Mouse (Mus musculus) limb, embryonic 14.5 days (tissue): Measurements from ENCODE around the gene Dcaf7. TPM values are rescaled to one million over a fixed set of nuclear protein-coding genes. Genes with fewer than 3 reads are reported as not detected.
"Not testable (repeated sequence)": the region's sequence is repeated elsewhere in the genome, so short reads cannot be mapped to it uniquely, and the experiment has no call there.

Source experiments
- ATAC-seq: fragments of 200-750 bp; cut with Nextera tagmentation; 2 replicates; pipeline ENCODE4 v1.8.0; 2017; ENCODE audit warnings: low read depth, moderate number of reproducible peaks, moderate TSS enrichment; ENCODE audit not compliant: low FRiP score
- DNase-seq: peaks from one replicate; pipeline ENCODE4 v3.0.0-alpha.2; 2015; ENCODE audit warnings: low spot score
- H3K27ac ChIP-seq: fragments of 300-500 bp; sonication (generic); replicated peaks from 2 replicates; pipeline ENCODE4 v1.5.1; 2014; ENCODE audit warnings: low read depth, mild to moderate bottlenecking, low read length, moderate library complexity, mixed read lengths
- H3K27me3 ChIP-seq: fragments of 300-500 bp; sonication (generic); 2 replicates; pipeline ENCODE4 v1.6.1; 2014; ENCODE audit warnings: low read length, mixed read lengths; ENCODE audit not compliant: control insufficient read depth, insufficient read depth
- H3K36me3 ChIP-seq: fragments of 300-500 bp; sonication (generic); 2 replicates; pipeline ENCODE4 v1.6.1; 2014; ENCODE audit warnings: mild to moderate bottlenecking, low read length, moderate library complexity, mixed read lengths; ENCODE audit not compliant: control insufficient read depth, insufficient read depth
- H3K4me1 ChIP-seq: fragments of 300-500 bp; sonication (generic); 2 replicates; pipeline ENCODE4 v1.6.1; 2014; ENCODE audit warnings: antibody characterized with exemption, low read length, mixed read lengths; ENCODE audit not compliant: control insufficient read depth, insufficient read depth
- H3K4me2 ChIP-seq: fragments of 300-500 bp; sonication (generic); replicated peaks from 2 replicates; pipeline ENCODE4 v1.6.1; 2014; ENCODE audit warnings: low read depth, mild to moderate bottlenecking, low read length, moderate library complexity; ENCODE audit not compliant: severe bottlenecking
- H3K4me3 ChIP-seq: fragments of 300-500 bp; sonication (generic); replicated peaks from 2 replicates; pipeline ENCODE4 v1.5.1; 2014; ENCODE audit warnings: low read length
- H3K9ac ChIP-seq: fragments of 300-500 bp; sonication (generic); 2 replicates; pipeline ENCODE4 v1.6.1; 2014; ENCODE audit warnings: mild to moderate bottlenecking, low read depth, low read length, moderate library complexity; ENCODE audit not compliant: severe bottlenecking
- H3K9me3 ChIP-seq: fragments of 300-500 bp; sonication (generic); 2 replicates; pipeline ENCODE4 v1.6.1; 2016; ENCODE audit warnings: low read length; ENCODE audit not compliant: control insufficient read depth
- POLR2A ChIP-seq: fragments of 200-500 bp; IDR thresholded peaks from 2 replicates; pipeline ENCODE4 v1.8.0; 2012; ENCODE audit warnings: inconsistent platforms, mild to moderate bottlenecking, moderate library complexity, borderline replicate concordance; ENCODE audit not compliant: insufficient read depth, insufficient read length; ENCODE audit errors: extremely low read depth
- WGBS: fragments of 180-500 bp; shearing (Covaris S2); extraction: QIAGEN DNeasy Blood & Tissue Kit; methylation state at CpG from one replicate; pipeline ENCODE4 v1.1.7; 2014; 5-methylcytosine and 5-hydroxymethylcytosine counted together
- polyA plus RNA-seq, 2 experiments: library from polyadenylated mRNA; depleted of rRNA in 1 of 2; stranded (reverse) in 1 of 2; unstranded in 1 of 2; fragments of >200 nt; fragmentation: Nextera tagmentation in 1 of 2; extraction: Ambion mirVana in 1 of 2; gene quantifications; 2 replicates each; pipeline versions ENCODE4 v1.2.1 to v1.2.3; 2012 to 2014

Dcaf7 gene
- polyA plus RNA-seq, 2 experiments, result 63.0 to 63.3 TPM

- TF ChIP-seq POLR2A, result no peak
- Histone ChIP-seq H3K4me1 (no peaks in the 10 kb centered on the region; the same call in 1 of the 2 replicates), H3K36me3 (no peaks in the 10 kb centered on the region), H3K4me3 (peak overlapping the region; percentile 94), H3K27ac (no peak overlapping the region; the same call in 1 of the 2 replicates), H3K9ac (peak overlapping the region; percentile 89), H3K9me3 (no peaks in the 10 kb centered on the region), H3K27me3 (no peaks in the 10 kb centered on the region), H3K4me2 (peak overlapping the region; percentile 88)
- WGBS, result 42% methylated on average over 18 of the region's 18 CpGs
- peak; percentile 10; the same call in 1 of the 2 replicates for ATAC-seq
- no peak for DNase-seq
These were observed 28.6 kb downstream of the Dcaf7 start for GRCm38 (mm10) chr11:106065073-106065922.

GRCm38 (mm10) chr11:106065923-106066571, 29.4 kb downstream of the Dcaf7 start, which contains the start of gene Taco1:
Gene Taco1, plus strand, starts transcription at chr11:106066061.
- H3K4me3 ChIP-seq, result peak within 1 kb of the TSS; percentile 94
- H3K27ac ChIP-seq, result peak within 1 kb of the TSS; percentile 78
- no peaks in the 10 kb centered on the region for H3K27me3 ChIP-seq
- no peaks in the 10 kb centered on the region; the same call in 1 of the 2 replicates for H3K4me1 ChIP-seq
- peak within 1 kb of the TSS; percentile 88 for H3K4me2 ChIP-seq
- H3K36me3 ChIP-seq, result no peaks in the 10 kb centered on the region
- peak; percentile 47; the same call in 1 of the 2 replicates for TF ChIP-seq POLR2A
- ATAC-seq (peak; percentile 97), DNase-seq (peak; percentile 95)
- peak within 1 kb of the TSS; percentile 89 for H3K9ac ChIP-seq
- WGBS, result 1% methylated on average over 49 of the region's 49 CpGs
- no peaks in the 10 kb centered on the region for H3K9me3 ChIP-seq

GRCm38 (mm10) chr11:106066616-106067015, 29.9 kb downstream of the Dcaf7 start:
- H3K36me3 ChIP-seq, ATAC-seq, H3K9me3 ChIP-seq, H3K4me1 ChIP-seq, H3K27me3 ChIP-seq: not testable (repeated sequence)
- peak overlapping the region; percentile 94 for H3K4me3 ChIP-seq
- H3K4me2 ChIP-seq, result peak overlapping the region; percentile 88
- H3K27ac ChIP-seq, result peak overlapping the region; percentile 78; the same call in 1 of the 2 replicates
- DNase-seq, result peak; percentile 78
- 14% methylated on average over 23 of the region's 23 CpGs for WGBS
- peak overlapping the region; percentile 89 for H3K9ac ChIP-seq

- no peak overlapping the region for H3K27ac ChIP-seq
- H3K4me1 ChIP-seq, result no peaks in the 10 kb centered on the region
- H3K27me3 ChIP-seq, result no peaks in the 10 kb centered on the region
- H3K36me3 ChIP-seq, result peaks cover 28% of the 10 kb centered on the region
- no peak for DNase-seq
- no peak overlapping the region for H3K9ac ChIP-seq
- WGBS, result 89% methylated on average over 3 of the region's 3 CpGs
- no peaks in the 10 kb centered on the region for H3K9me3 ChIP-seq
- TF ChIP-seq POLR2A, result no peak
- no peak overlapping the region for H3K4me3 ChIP-seq
- H3K4me2 ChIP-seq, result no peak overlapping the region
- ATAC-seq, result no peak
These were observed 37.1 kb downstream of the Dcaf7 start for GRCm38 (mm10) chr11:106073774-106074173.

GRCm38 (mm10) chr11:106076321-106076720, 39.6 kb downstream of the Dcaf7 start:
- no peaks in the 10 kb centered on the region for H3K4me1 ChIP-seq

More at GRCm38 (mm10) chr11:106076321-106076720, 39.6 kb downstream of the Dcaf7 start:
- Histone ChIP-seq H3K4me3 (no peak overlapping the region), H3K27me3 (no peaks in the 10 kb centered on the region), H3K27ac (no peak overlapping the region), H3K4me2 (no peak overlapping the region), H3K9me3 (no peaks in the 10 kb centered on the region), H3K9ac (no peak overlapping the region), H3K36me3 (peaks cover 28% of the 10 kb centered on the region)
- DNase-seq (peak; percentile 77), ATAC-seq (no peak)
- TF ChIP-seq POLR2A, result no peak
- WGBS, result 7% methylated on average over 4 of the region's 4 CpGs
